Mouse (Mus musculus): Measurements from ENCODE around the gene Mtch1. TPM values are rescaled to one million over a fixed set of nuclear protein-coding genes. Genes with fewer than 3 reads are reported as not detected.

Gene Mtch1
- total and polyA plus RNA-seq, 2 experiments from 2014 or later = 517 to 605 TPM

DNA sequence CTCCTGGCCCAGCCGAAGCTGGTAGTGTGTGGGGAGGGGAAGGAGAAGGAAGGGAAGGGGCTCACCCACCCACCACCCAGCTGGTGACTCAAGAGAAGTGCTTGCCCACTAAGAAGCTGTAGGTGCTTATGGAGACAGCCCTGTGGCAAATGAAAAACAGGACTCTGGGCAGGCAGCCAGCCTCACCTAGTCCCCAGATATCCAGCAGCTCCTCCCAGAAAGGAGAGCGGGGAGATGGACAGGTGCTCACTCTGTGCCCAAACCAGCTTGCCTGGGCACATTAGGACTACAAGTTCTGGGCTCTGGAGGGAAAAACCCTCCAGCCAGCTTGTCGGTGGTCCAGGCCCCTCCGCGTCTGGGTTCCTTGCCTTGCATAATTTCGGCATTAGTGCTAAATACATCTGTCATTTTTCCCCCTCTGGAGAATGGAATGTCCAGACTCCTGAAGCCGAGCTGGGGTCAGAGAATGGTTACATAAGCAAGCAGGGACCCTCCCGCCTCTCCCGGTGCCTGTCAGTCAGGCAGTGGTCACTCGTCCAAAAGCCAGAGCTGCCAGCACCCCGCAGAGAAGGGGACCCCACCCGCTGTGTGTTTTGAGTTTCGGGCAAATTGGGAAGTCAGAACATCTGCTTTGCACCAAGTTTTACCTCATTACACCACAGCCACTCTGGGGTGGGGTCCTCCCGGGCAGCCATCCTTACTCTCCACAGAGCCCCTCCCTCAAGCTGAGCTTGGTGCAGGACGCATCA lies 42.5 kb downstream of the Mtch1 start:
- 29% methylated on average over 15 of the region's 15 CpGs for WGBS
- no peak overlapping the region for H3K4me2 ChIP-seq (ENCODE audit: low read depth, low read length, poor library complexity, severe bottlenecking)
- H3K27me3 ChIP-seq (ENCODE audit: insufficient read depth, low read length) = no peaks in the 10 kb centered on the region
- no peak overlapping the region for H3K9ac ChIP-seq (replicated peaks; ENCODE audit: low read length, poor library complexity, severe bottlenecking)
- no peak for ATAC-seq (ENCODE audit: low FRiP score)
- no peaks in the 10 kb centered on the region for H3K9me3 ChIP-seq (ENCODE audit: low read length)
- no peak for DNase-seq (ENCODE audit: low spot score)
- H3K36me3 ChIP-seq (ENCODE audit: insufficient read depth, low read length) = peaks cover 14% of the 10 kb centered on the region
- H3K4me1 ChIP-seq (ENCODE audit: insufficient read depth, low read length) = no peaks in the 10 kb centered on the region
- H3K4me3 ChIP-seq (ENCODE audit: low read depth, low read length) = no peak overlapping the region
- H3K27ac ChIP-seq (ENCODE audit: low read depth, low read length) = no peak overlapping the region
- TF ChIP-seq CTCF (IDR thresholded peaks at IDR 0.05) = no peak

DNA sequence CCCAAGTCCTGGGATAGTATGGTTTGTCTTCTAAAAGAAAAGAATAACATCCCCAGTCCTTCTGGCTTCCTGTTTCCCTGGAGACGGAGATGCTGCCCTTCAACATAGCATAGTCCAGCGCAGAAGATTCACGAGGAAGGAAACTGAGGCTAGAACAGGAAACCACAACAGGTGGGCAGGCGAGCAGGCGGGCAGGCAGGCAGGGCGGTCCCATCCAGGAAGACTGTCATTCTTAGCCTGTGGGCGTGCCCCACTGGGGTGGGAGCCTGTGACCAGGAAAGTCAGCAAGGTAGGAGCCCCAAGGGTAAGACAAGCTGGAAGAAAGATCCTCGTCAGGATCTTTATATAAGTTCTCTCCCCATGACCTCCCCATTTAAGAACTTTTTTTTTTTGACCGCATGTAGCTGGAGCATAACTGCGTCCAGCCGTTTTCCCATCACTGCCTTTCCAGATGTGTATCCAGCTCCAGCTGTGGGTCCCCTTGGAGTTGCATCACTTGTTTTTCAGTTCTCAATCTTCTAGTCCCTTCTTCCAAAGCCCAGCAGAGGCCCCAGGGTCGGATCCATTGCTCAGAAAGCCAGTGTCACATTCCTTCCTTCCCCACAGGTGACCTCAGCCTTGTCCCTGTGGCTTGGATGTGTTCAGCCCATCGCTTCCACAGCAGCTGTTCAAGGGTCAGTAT lies 43.2 kb downstream of the Mtch1 start:
- no peak overlapping the region for H3K27ac ChIP-seq (ENCODE audit: low read depth, low read length)

DNA sequence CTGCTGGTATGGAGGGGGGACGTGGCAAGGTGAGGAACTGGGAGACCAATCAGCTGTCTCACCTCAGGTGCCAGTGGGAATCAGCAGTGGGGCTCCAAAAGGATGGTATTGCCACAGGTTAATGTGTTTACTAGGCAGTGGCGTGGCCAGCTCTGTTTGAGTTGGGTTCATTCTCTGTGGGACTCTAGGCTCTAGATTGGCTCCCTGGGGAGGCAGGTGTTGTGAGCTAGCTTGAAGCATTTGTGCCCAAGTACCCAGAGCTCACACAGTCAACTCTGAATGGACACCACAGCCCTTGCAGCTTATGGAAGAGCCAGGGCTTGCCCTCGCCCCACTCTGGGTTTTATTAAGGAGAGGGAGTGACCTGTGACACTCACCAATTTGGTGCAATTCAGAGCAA lies 43.9 kb downstream of the Mtch1 start:
- DNase-seq (ENCODE audit: low spot score) (no peak), ATAC-seq (ENCODE audit: low FRiP score) (no peak)
- 73% methylated on average over 3 of the region's 3 CpGs for WGBS
- Histone ChIP-seq H3K4me3 (ENCODE audit: low read depth, low read length) (no peak overlapping the region), H3K9me3 (ENCODE audit: low read length) (no peaks in the 10 kb centered on the region), H3K4me2 (ENCODE audit: low read depth, low read length, poor library complexity, severe bottlenecking) (no peak overlapping the region), H3K36me3 (ENCODE audit: insufficient read depth, low read length) (peaks cover 26% of the 10 kb centered on the region), H3K27me3 (ENCODE audit: insufficient read depth, low read length) (no peaks in the 10 kb centered on the region), H3K4me1 (ENCODE audit: insufficient read depth, low read length) (no peaks in the 10 kb centered on the region), H3K9ac (replicated peaks; ENCODE audit: low read length, poor library complexity, severe bottlenecking) (no peak overlapping the region), H3K27ac (ENCODE audit: low read depth, low read length) (no peak overlapping the region)
- no peak for TF ChIP-seq CTCF (IDR thresholded peaks at IDR 0.05)

More for the DNA sequence above, 43.2 kb downstream of the Mtch1 start:
- Histone ChIP-seq H3K4me3 (ENCODE audit: low read depth, low read length) (no peak overlapping the region), H3K27me3 (ENCODE audit: insufficient read depth, low read length) (no peaks in the 10 kb centered on the region), H3K4me1 (ENCODE audit: insufficient read depth, low read length) (no peaks in the 10 kb centered on the region), H3K4me2 (ENCODE audit: low read depth, low read length, poor library complexity, severe bottlenecking) (no peak overlapping the region), H3K9me3 (ENCODE audit: low read length) (no peaks in the 10 kb centered on the region), H3K36me3 (ENCODE audit: insufficient read depth, low read length) (peaks cover 21% of the 10 kb centered on the region), H3K9ac (replicated peaks; ENCODE audit: low read length, poor library complexity, severe bottlenecking) (no peak overlapping the region)
- WGBS = 73% methylated on average over 13 of the region's 13 CpGs
- ATAC-seq (ENCODE audit: low FRiP score) (no peak), DNase-seq (ENCODE audit: low spot score) (no peak)
- no peak for TF ChIP-seq CTCF (IDR thresholded peaks at IDR 0.05)

DNA sequence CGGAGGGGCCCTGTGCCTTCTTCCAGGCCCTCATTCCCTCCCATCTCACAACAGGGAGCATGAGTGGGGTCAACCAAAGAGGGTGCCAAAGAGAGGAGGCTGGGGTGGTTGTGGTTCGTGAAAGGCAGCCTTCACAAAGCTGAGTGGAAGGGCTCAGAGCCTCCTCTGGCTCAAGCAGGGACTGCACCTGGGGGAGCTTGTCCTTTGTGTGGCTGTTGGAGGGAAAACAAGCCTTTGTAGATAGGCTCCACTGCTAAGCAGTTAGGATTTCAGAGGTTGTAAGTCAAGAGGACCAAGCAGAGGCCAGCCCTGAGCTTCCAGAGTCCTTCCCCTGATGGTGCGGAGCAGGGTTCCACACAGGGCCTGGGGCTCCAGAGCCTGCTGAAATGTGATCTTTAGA lies 44.6 kb downstream of the Mtch1 start:
- H3K9me3 ChIP-seq (ENCODE audit: low read length) = no peaks in the 10 kb centered on the region
- WGBS = 42% methylated on average over 3 of the region's 3 CpGs
- DNase-seq (ENCODE audit: low spot score) (no peak), ATAC-seq (ENCODE audit: low FRiP score) (no peak)
- H3K4me1 ChIP-seq (ENCODE audit: insufficient read depth, low read length) = no peaks in the 10 kb centered on the region
- H3K36me3 ChIP-seq (ENCODE audit: insufficient read depth, low read length) = peaks cover 28% of the 10 kb centered on the region
- H3K4me3 ChIP-seq (ENCODE audit: low read depth, low read length) = no peak overlapping the region
- H3K27ac ChIP-seq (ENCODE audit: low read depth, low read length) = no peak overlapping the region
- no peak overlapping the region for H3K4me2 ChIP-seq (ENCODE audit: low read depth, low read length, poor library complexity, severe bottlenecking)
- H3K27me3 ChIP-seq (ENCODE audit: insufficient read depth, low read length) = no peaks in the 10 kb centered on the region
- TF ChIP-seq CTCF (IDR thresholded peaks at IDR 0.05) = peak; percentile 45
- no peak overlapping the region for H3K9ac ChIP-seq (replicated peaks; ENCODE audit: low read length, poor library complexity, severe bottlenecking)

DNA sequence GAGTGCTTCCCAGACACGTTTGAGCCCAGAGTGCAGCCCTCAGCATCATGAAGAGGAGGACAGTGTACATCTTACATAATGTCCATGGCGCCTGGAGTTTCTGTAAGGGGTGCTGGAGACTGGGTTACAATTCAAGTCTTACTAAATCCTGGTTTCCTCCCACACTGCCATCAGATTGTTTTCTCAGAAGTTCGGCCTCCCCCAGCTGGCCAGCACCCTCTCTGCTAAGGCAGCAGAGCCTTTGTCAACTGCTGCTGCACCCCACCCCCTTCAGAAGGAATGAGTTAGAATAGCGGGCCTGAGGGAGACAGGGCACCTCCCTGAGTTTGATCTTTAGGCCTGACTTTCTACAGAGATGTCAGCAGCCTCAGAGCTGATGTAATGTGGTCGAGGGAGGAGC lies 45.6 kb downstream of the Mtch1 start:
- Histone ChIP-seq H3K9me3 (ENCODE audit: low read length) (no peaks in the 10 kb centered on the region), H3K4me2 (ENCODE audit: low read depth, low read length, poor library complexity, severe bottlenecking) (no peak overlapping the region), H3K36me3 (ENCODE audit: insufficient read depth, low read length) (peaks cover 35% of the 10 kb centered on the region), H3K9ac (replicated peaks; ENCODE audit: low read length, poor library complexity, severe bottlenecking) (no peak overlapping the region), H3K4me1 (ENCODE audit: insufficient read depth, low read length) (no peaks in the 10 kb centered on the region), H3K4me3 (ENCODE audit: low read depth, low read length) (no peak overlapping the region), H3K27me3 (ENCODE audit: insufficient read depth, low read length) (no peaks in the 10 kb centered on the region), H3K27ac (ENCODE audit: low read depth, low read length) (no peak overlapping the region)
- TF ChIP-seq CTCF (IDR thresholded peaks at IDR 0.05) = no peak
- 80% methylated on average over 5 of the region's 5 CpGs for WGBS
- DNase-seq (ENCODE audit: low spot score) (no peak), ATAC-seq (ENCODE audit: low FRiP score) (no peak)

DNA sequence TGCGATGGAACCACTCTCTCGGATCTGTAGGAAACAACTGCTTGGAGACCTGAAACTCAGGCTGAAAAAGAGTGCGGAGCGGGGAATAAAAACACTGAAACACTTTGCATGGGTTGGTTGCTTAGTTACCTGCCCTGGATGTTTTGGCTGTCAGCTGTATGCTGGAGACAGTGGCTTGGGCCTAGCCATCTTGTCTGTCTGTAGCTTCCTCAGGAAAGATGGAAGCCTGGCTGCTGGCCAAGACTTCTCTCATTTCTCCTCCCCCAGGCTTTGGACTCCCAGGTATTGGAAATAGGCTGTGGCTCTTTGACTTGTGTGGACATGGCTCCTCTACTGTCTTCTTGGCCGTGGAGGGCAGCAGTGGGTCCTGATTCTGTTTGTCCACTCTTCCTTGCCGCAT lies 46.3 kb downstream of the Mtch1 start:
- Histone ChIP-seq H3K9me3 (ENCODE audit: low read length) (no peaks in the 10 kb centered on the region), H3K27me3 (ENCODE audit: insufficient read depth, low read length) (no peaks in the 10 kb centered on the region), H3K4me1 (ENCODE audit: insufficient read depth, low read length) (no peaks in the 10 kb centered on the region), H3K9ac (replicated peaks; ENCODE audit: low read length, poor library complexity, severe bottlenecking) (no peak overlapping the region), H3K4me2 (ENCODE audit: low read depth, low read length, poor library complexity, severe bottlenecking) (no peak overlapping the region), H3K27ac (ENCODE audit: low read depth, low read length) (no peak overlapping the region), H3K36me3 (ENCODE audit: insufficient read depth, low read length) (peaks cover 41% of the 10 kb centered on the region), H3K4me3 (ENCODE audit: low read depth, low read length) (no peak overlapping the region)
- no peak for TF ChIP-seq CTCF (IDR thresholded peaks at IDR 0.05)
- DNase-seq (ENCODE audit: low spot score) = no peak
- 88% methylated on average over 6 of the region's 6 CpGs for WGBS
- ATAC-seq (ENCODE audit: low FRiP score) = no peak

Data from midbrain, postnatal 0 days (tissue).